15 mouse cellular contexts compared by ENCODE assay signal in genomic region chr9:57068266-57068665, GRCm38 (mm10).
"Had no signal": no experiment of that assay in that cellular context is flagged by ENCODE, and none has a peak within 500 bp of the region (broad histone marks: within the 10 kb centered on the region; RNA-seq: fewer than 3 reads in every experiment).

No protein-coding gene starts in this region.

- H3K9ac ChIP-seq: intestine, embryonic 15.5 days; lung, embryonic 14.5 days; neural tube, embryonic 15.5 days had no signal

- H3K4me2 ChIP-seq: intestine, embryonic 15.5 days; lung, embryonic 14.5 days; neural tube, embryonic 15.5 days had no signal

- H3K27ac ChIP-seq: intestine, embryonic 15.5 days; kidney, postnatal 0 days; left cerebral cortex, adult 2 months; limb, embryonic 10.5 days; midbrain, embryonic 10.5 days; neural tube, embryonic 15.5 days had no signal

- ATAC-seq: intestine, embryonic 15.5 days had no signal

- H3K4me3 ChIP-seq: intestine, embryonic 15.5 days; left cerebral cortex, adult 2 months; limb, embryonic 10.5 days; midbrain, embryonic 10.5 days; myocyte; neural tube, embryonic 15.5 days had no signal

- DNase-seq: kidney, adult 18-20 months; lung, embryonic 14.5 days; lung, postnatal 10 days; lung, postnatal 4 days; midbrain, embryonic 14.5 days; right cerebral cortex, adult 18-20 months; right cerebral cortex, postnatal 25 days; thymus, postnatal 4 days had no signal

- H3K27me3 ChIP-seq: intestine, embryonic 15.5 days; neural tube, embryonic 15.5 days had no signal

- H3K9me3 ChIP-seq: intestine, embryonic 15.5 days; limb, embryonic 10.5 days; midbrain, embryonic 10.5 days; neural tube, embryonic 15.5 days had no signal
